Mouse (Mus musculus): Measurements from ENCODE around the gene Col10a1. TPM values are rescaled to one million over a fixed set of nuclear protein-coding genes. Genes with fewer than 3 reads are reported as not detected.

Gene Col10a1
- polyA plus RNA-seq (2014; fragmentation: Illumina TruSeq; extraction: RNeasy Lipid Tissue Mini Kit (QIAGEN cat#74804); ENCODE audit: low read depth, low replicate concordance) = 0.12 TPM

GRCm38 (mm10) chr10:34389681-34390080 is at the start of gene Col10a1:
TSS of gene Col10a1 (plus strand) at chr10:34389981.

GRCm38 (mm10) chr10:34418204-34418756 is 28.5 kb downstream of the Col10a1 start, which contains the start of gene Nt5dc1:
TSS of gene Nt5dc1 (minus strand) at chr10:34418552.

Other genes with a start within 250 kb of the Col10a1 start
- gene Dse, start 182.3 kb upstream of the Col10a1 start, polyA plus RNA-seq (2014; fragmentation: Illumina TruSeq; extraction: RNeasy Lipid Tissue Mini Kit (QIAGEN cat#74804); ENCODE audit: low read depth, low replicate concordance) = 12.5 TPM
- gene Tspyl1, start 107.8 kb upstream of the Col10a1 start, polyA plus RNA-seq (2014; fragmentation: Illumina TruSeq; extraction: RNeasy Lipid Tissue Mini Kit (QIAGEN cat#74804); ENCODE audit: low read depth, low replicate concordance) = 36.4 TPM
- 8.2 TPM for gene Tspyl4, start 92.5 kb upstream of the Col10a1 start, polyA plus RNA-seq (2014; fragmentation: Illumina TruSeq; extraction: RNeasy Lipid Tissue Mini Kit (QIAGEN cat#74804); ENCODE audit: low read depth, low replicate concordance)
- 12.6 TPM for gene Nt5dc1, start 28.6 kb downstream of the Col10a1 start, polyA plus RNA-seq (2014; fragmentation: Illumina TruSeq; extraction: RNeasy Lipid Tissue Mini Kit (QIAGEN cat#74804); ENCODE audit: low read depth, low replicate concordance)
- gene Frk, start 93.4 kb downstream of the Col10a1 start, polyA plus RNA-seq (2014; fragmentation: Illumina TruSeq; extraction: RNeasy Lipid Tissue Mini Kit (QIAGEN cat#74804); ENCODE audit: low read depth, low replicate concordance) = 14.6 TPM

All from adipose tissue, adult 10 weeks (tissue).